Mouse (Mus musculus) bone marrow, adult 2 months (tissue): ENCODE measurements at regions not wholly inside any gene's neighbourhood (a gene's known extent, or its start where the extent isn't known, plus 50 kb on each side); places are given as distances from the start of the nearest gene placed in this dataset.

Experiments
- CTCF ChIP-seq: fragments of 200-500 bp; IDR thresholded peaks from 2 replicates; pipeline ENCODE4 v1.5.1; 2011; ENCODE audit warnings: low read length, control low read depth; ENCODE audit not compliant: control insufficient read depth, insufficient read depth
- POLR2A ChIP-seq: fragments of 200-500 bp; IDR thresholded peaks from 2 replicates; pipeline ENCODE4 v1.6.1; 2011; ENCODE audit warnings: low read depth, mild to moderate bottlenecking, control low read depth, low read length, borderline replicate concordance; ENCODE audit not compliant: control insufficient read depth

GRCm38 (mm10) chr11:112930186-112930808 lies 148.3 kb downstream of the Sox9 start:
- no peak for TF ChIP-seq POLR2A
- TF ChIP-seq CTCF = no peak
